ENCODE assay signal across 18 mouse cellular contexts in genomic region chr17:86175516-86175915, GRCm38 (mm10).
"Had no signal": no experiment of that assay in that cellular context is flagged by ENCODE, and none has a peak within 500 bp of the region (broad histone marks: within the 10 kb centered on the region; RNA-seq: fewer than 3 reads in every experiment).

No protein-coding gene starts in this region.

- H3K27me3 ChIP-seq: limb, embryonic 12.5 days; megakaryocyte, embryonic 14.5 days; midbrain, embryonic 15.5 days; neural tube, embryonic 13.5 days had no signal

- DNase-seq: kidney, postnatal 10 days; kidney, postnatal 4 days; liver; lung, adult 2 months; retina, postnatal 1 day; right cerebral cortex, postnatal 4 days; spleen, adult 18-20 months; thymus, adult 18-20 months; thymus, postnatal 14 days had no signal

- H3K4me2 ChIP-seq: limb, embryonic 12.5 days; midbrain, embryonic 11.5 days; midbrain, embryonic 15.5 days; neural tube, embryonic 13.5 days had no signal

- H3K36me3 ChIP-seq: midbrain, embryonic 15.5 days had no signal

- H3K27ac ChIP-seq: limb, embryonic 12.5 days; liver, embryonic 14.5 days; macrophage; midbrain, embryonic 15.5 days; neural tube, embryonic 13.5 days had no signal

- H3K9ac ChIP-seq: limb, embryonic 12.5 days; liver, embryonic 14.5 days; midbrain, embryonic 15.5 days; neural tube, embryonic 13.5 days had no signal

- H3K9me3 ChIP-seq: limb, embryonic 12.5 days; megakaryocyte, embryonic 14.5 days; midbrain, embryonic 15.5 days; neural tube, embryonic 13.5 days had no signal

- H3K4me3 ChIP-seq: layer of hippocampus, adult 2 months; limb, embryonic 12.5 days; megakaryocyte, embryonic 14.5 days; midbrain, embryonic 15.5 days; neural tube, embryonic 13.5 days had no signal

- ATAC-seq: lung, postnatal 0 days; midbrain, embryonic 15.5 days had no signal
